In the genomic region with DNA sequence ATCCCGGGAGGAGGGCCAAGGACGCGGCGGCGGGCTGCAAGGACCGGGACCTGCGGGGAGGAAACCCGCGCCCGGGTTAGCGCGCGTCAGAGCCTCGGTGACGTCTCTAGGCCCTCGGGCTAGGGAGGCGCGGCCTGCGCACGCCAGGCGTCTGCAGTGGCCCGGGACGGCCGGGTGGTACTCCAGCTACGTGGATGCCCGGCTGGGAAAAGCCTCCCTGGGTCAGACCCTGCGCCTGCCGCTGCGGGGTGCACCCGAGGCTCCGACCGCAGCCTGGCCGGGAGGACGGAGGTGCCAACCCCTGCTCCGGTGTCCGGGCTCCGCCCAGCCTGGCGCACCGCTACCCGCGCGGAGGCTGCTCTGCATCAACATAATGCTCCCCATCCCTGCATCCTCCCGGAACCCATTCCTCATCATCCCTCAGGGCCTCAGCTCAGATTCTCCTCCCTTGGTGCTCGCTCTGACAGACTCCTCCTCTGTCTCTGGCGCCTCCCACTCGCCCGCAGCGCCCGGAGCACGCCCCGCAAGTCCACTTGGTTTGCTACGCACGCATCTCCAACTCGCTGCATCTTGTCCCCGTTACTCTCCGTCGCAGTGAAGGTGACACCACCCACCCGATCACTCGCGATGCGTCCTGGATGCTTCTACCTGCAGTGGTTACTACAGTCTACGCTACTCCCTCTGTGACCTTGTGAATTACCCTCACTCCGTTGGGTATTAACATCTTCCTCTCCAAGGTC, we compare ENCODE assay signal across 8 mouse cellular contexts. TPM values are rescaled to one million over a fixed set of nuclear protein-coding genes. Genes with fewer than 3 reads are reported as not detected.
DNase-seq lines count a peak whose midpoint lies in the region; ATAC-seq and TF ChIP-seq lines count a peak whose summit lies in the region.

No protein-coding gene starts in this region.

- H3K9ac ChIP-seq in embryonic facial prominence, embryonic 13.5 days = peak overlapping the region; percentile 73
- peak overlapping the region; percentile 57 for H3K9ac ChIP-seq in kidney, embryonic 14.5 days (ENCODE audit: low read depth, low read length)
- peak overlapping the region; percentile 93 for H3K9ac ChIP-seq in midbrain, postnatal 0 days (replicated peaks; ENCODE audit: low read length, poor library complexity, severe bottlenecking)
- H3K9ac ChIP-seq in stomach, embryonic 15.5 days = peak overlapping the region; percentile 27; the same call in 1 of the 2 replicates

- no peak for TF ChIP-seq CTCF in midbrain, postnatal 0 days (IDR thresholded peaks at IDR 0.05)

- H3K4me2 ChIP-seq in embryonic facial prominence, embryonic 13.5 days = peak overlapping the region; percentile 99
- peak overlapping the region; percentile 96 for H3K4me2 ChIP-seq in kidney, embryonic 14.5 days (replicated peaks; ENCODE audit: low read depth, low read length)
- peak overlapping the region; percentile 74 for H3K4me2 ChIP-seq in midbrain, postnatal 0 days (ENCODE audit: low read depth, low read length, poor library complexity, severe bottlenecking)
- H3K4me2 ChIP-seq in stomach, embryonic 15.5 days = peak overlapping the region; percentile 100

- H3K9me3 ChIP-seq in embryonic facial prominence, embryonic 13.5 days = no peaks in the 10 kb centered on the region
- no peaks in the 10 kb centered on the region for H3K9me3 ChIP-seq in heart, embryonic 10.5 days
- H3K9me3 ChIP-seq in kidney, embryonic 14.5 days (ENCODE audit: control insufficient read depth, low read length) = no peaks in the 10 kb centered on the region
- H3K9me3 ChIP-seq in midbrain, postnatal 0 days (ENCODE audit: low read length) = no peaks in the 10 kb centered on the region
- no peaks in the 10 kb centered on the region for H3K9me3 ChIP-seq in stomach, embryonic 15.5 days

- peaks cover 37% of the 10 kb centered on the region for H3K27me3 ChIP-seq in embryonic facial prominence, embryonic 13.5 days
- H3K27me3 ChIP-seq in heart, embryonic 10.5 days (ENCODE audit: insufficient read depth, poor library complexity, severe bottlenecking) = peaks cover 51% of the 10 kb centered on the region
- peaks cover 24% of the 10 kb centered on the region for H3K27me3 ChIP-seq in kidney, embryonic 14.5 days (ENCODE audit: control insufficient read depth, insufficient read depth, low read length)
- H3K27me3 ChIP-seq in midbrain, postnatal 0 days (ENCODE audit: insufficient read depth, low read length) = no peaks in the 10 kb centered on the region
- H3K27me3 ChIP-seq in stomach, embryonic 15.5 days (replicated peaks) = peaks cover 22% of the 10 kb centered on the region

- peaks cover 43% of the 10 kb centered on the region for H3K4me1 ChIP-seq in embryonic facial prominence, embryonic 13.5 days
- H3K4me1 ChIP-seq in heart, embryonic 10.5 days = peaks cover 27% of the 10 kb centered on the region
- H3K4me1 ChIP-seq in kidney, embryonic 14.5 days (ENCODE audit: control insufficient read depth, insufficient read depth, low read length) = 0 out of 2 replicates have a peak, but pooled peaks cover 6% of the 10 kb centered on the region
- no peaks in the 10 kb centered on the region for H3K4me1 ChIP-seq in midbrain, postnatal 0 days (ENCODE audit: insufficient read depth, low read length)
- peaks cover 28% of the 10 kb centered on the region for H3K4me1 ChIP-seq in stomach, embryonic 15.5 days

- ATAC-seq in embryonic facial prominence, embryonic 13.5 days (ENCODE audit: insufficient number of reproducible peaks, insufficient read depth, low FRiP score, low TSS enrichment, low read depth) = peak; percentile 62
- ATAC-seq in kidney, embryonic 14.5 days (ENCODE audit: low FRiP score, low TSS enrichment) = peak; percentile 63
- ATAC-seq in midbrain, postnatal 0 days (ENCODE audit: low FRiP score) = peak; percentile 82
- ATAC-seq in stomach, embryonic 15.5 days (ENCODE audit: insufficient read depth, low FRiP score, low read depth) = peak; percentile 56

- H3K36me3 ChIP-seq in embryonic facial prominence, embryonic 13.5 days = no peaks in the 10 kb centered on the region
- no peaks in the 10 kb centered on the region for H3K36me3 ChIP-seq in heart, embryonic 10.5 days
- H3K36me3 ChIP-seq in kidney, embryonic 14.5 days (ENCODE audit: control insufficient read depth, insufficient read depth, low read length) = no peaks in the 10 kb centered on the region
- H3K36me3 ChIP-seq in midbrain, postnatal 0 days (ENCODE audit: insufficient read depth, low read length) = no peaks in the 10 kb centered on the region
- H3K36me3 ChIP-seq in stomach, embryonic 15.5 days = no peaks in the 10 kb centered on the region

- peak; percentile 7 for DNase-seq in spleen, adult 12 weeks (ENCODE audit: low spot score)
- no peak for DNase-seq in spleen, postnatal 14 days (ENCODE audit: low spot score in 2 of 2)
- DNase-seq in heart, embryonic 10.5 days (ENCODE audit: low spot score) = no peak
- peak; percentile 20 for DNase-seq in liver
- DNase-seq in midbrain, postnatal 0 days (ENCODE audit: low spot score) = peak; percentile 79

- H3K27ac ChIP-seq in embryonic facial prominence, embryonic 13.5 days = no peak overlapping the region
- peak overlapping the region; percentile 65; the same call in 1 of the 2 replicates for H3K27ac ChIP-seq in heart, embryonic 10.5 days
- no peak overlapping the region for H3K27ac ChIP-seq in kidney, embryonic 14.5 days (ENCODE audit: low read depth, low read length)
- H3K27ac ChIP-seq in midbrain, postnatal 0 days (ENCODE audit: low read depth, low read length) = peak overlapping the region; percentile 95
- no peak overlapping the region for H3K27ac ChIP-seq in stomach, embryonic 15.5 days

- H3K4me3 ChIP-seq in embryonic facial prominence, embryonic 13.5 days = peak overlapping the region; percentile 66
- peak overlapping the region; percentile 75 for H3K4me3 ChIP-seq in heart, embryonic 10.5 days
- H3K4me3 ChIP-seq in kidney, embryonic 14.5 days (ENCODE audit: low read length) = peak overlapping the region; percentile 55
- H3K4me3 ChIP-seq in midbrain, postnatal 0 days (ENCODE audit: low read depth, low read length) = peak overlapping the region; percentile 76
- H3K4me3 ChIP-seq in stomach, embryonic 15.5 days (replicated peaks) = peak overlapping the region; percentile 60

- WGBS in embryonic facial prominence, embryonic 13.5 days = under 1% methylated on average over 62 of the region's 63 CpGs
- under 1% methylated on average over 63 of the region's 63 CpGs for WGBS in heart, embryonic 10.5 days
- WGBS in kidney, embryonic 14.5 days = under 1% methylated on average over 54 of the region's 63 CpGs
- under 1% methylated on average over 63 of the region's 63 CpGs for WGBS in midbrain, postnatal 0 days
- under 1% methylated on average over 63 of the region's 63 CpGs for WGBS in stomach, embryonic 15.5 days

RNA-seq across cellular contexts. Expression of gene Phf21a, which starts 33.3 kb away (rescaled TPM):
- 46.5 and 49.6 TPM in 2 replicates for polyA plus RNA-seq in embryonic facial prominence, embryonic 13.5 days (2015; fragmentation: Nextera tagmentation; extraction: Ambion mirVana)
- polyA plus RNA-seq in heart, embryonic 10.5 days (2016; fragmentation: Nextera tagmentation; extraction: Ambion mirVana) = 20.6 and 30.3 TPM in 2 replicates
- polyA plus RNA-seq in kidney, embryonic 14.5 days (2014; fragmentation: Nextera tagmentation; extraction: Ambion mirVana) = 25.3 and 36.3 TPM in 2 replicates
- total RNA-seq in midbrain, postnatal 0 days (2014; rRNA removed) = 41.3 and 117 TPM in 2 replicates
- polyA plus RNA-seq in midbrain, postnatal 0 days (2015; fragmentation: Nextera tagmentation; extraction: Ambion mirVana) = 24.1 and 31.7 TPM in 2 replicates
- 18.8 and 28.2 TPM in 2 replicates for polyA plus RNA-seq in stomach, embryonic 15.5 days (2015; fragmentation: Nextera tagmentation; extraction: Ambion mirVana)

RNA-seq across cellular contexts. Expression of gene Creb3l1, which starts 35.3 kb away (rescaled TPM):
- polyA plus RNA-seq in embryonic facial prominence, embryonic 13.5 days (2015; fragmentation: Nextera tagmentation; extraction: Ambion mirVana) = 11.6 and 13.4 TPM in 2 replicates
- polyA plus RNA-seq in heart, embryonic 10.5 days (2016; fragmentation: Nextera tagmentation; extraction: Ambion mirVana) = 7.2 and 8.6 TPM in 2 replicates
- polyA plus RNA-seq in kidney, embryonic 14.5 days (2014; fragmentation: Nextera tagmentation; extraction: Ambion mirVana) = 11.1 and 15.0 TPM in 2 replicates
- total RNA-seq in midbrain, postnatal 0 days (2014; rRNA removed) = 3.2 TPM in 2 replicates
- polyA plus RNA-seq in midbrain, postnatal 0 days (2015; fragmentation: Nextera tagmentation; extraction: Ambion mirVana) = 2.7 and 3.8 TPM in 2 replicates
- 20.4 and 20.6 TPM in 2 replicates for polyA plus RNA-seq in stomach, embryonic 15.5 days (2015; fragmentation: Nextera tagmentation; extraction: Ambion mirVana)

Comparison
In these comparisons a context has a peak if more than half of its experiments do, and no peak if none do; other contexts are left out.
1. DNase-seq: peak in spleen, adult 12 weeks (single experiment), liver (single experiment) and midbrain, postnatal 0 days (single experiment); none in spleen, postnatal 14 days (0 of 2) and heart, embryonic 10.5 days (single experiment).
2. H3K27ac ChIP-seq: peak in heart, embryonic 10.5 days (single experiment) and midbrain, postnatal 0 days (single experiment); none in embryonic facial prominence, embryonic 13.5 days (single experiment), kidney, embryonic 14.5 days (single experiment) and stomach, embryonic 15.5 days (single experiment).
3. H3K9ac ChIP-seq: peak in every context shown above with its lines; median percentile 93 in midbrain, postnatal 0 days; 73 in embryonic facial prominence, embryonic 13.5 days; 57 in kidney, embryonic 14.5 days; 27 in stomach, embryonic 15.5 days.
4. Peak in every context shown above with its lines, with median percentiles within 50 percentile points of each other: ATAC-seq, H3K4me2 ChIP-seq and H3K4me3 ChIP-seq.